Mouse (Mus musculus): ENCODE results near the gene Wdr70. TPM values are rescaled to one million over a fixed set of nuclear protein-coding genes. Genes with fewer than 3 reads are reported as not detected.

Wdr70 gene
- 37.0 and 38.2 TPM in 2 replicates for polyA plus RNA-seq (2014; fragmentation: Nextera tagmentation; extraction: Ambion mirVana)

GRCm38 (mm10) chr15:8098774-8099749, at the start of gene Wdr70:
Gene Wdr70 (minus strand): TSS chr15:8099209.
- Histone ChIP-seq H3K9me3 (ENCODE audit: control insufficient read depth, low read length) (no peaks in the 10 kb centered on the region), H3K36me3 (ENCODE audit: control insufficient read depth, insufficient read depth, low read length) (peaks cover 25% of the 10 kb centered on the region), H3K27ac (replicated peaks in 1 of 2; ENCODE audit: control insufficient read depth in 1 of 2, insufficient read depth in 1 of 2, low read depth in 2 of 2, low read length in 2 of 2) (no peak within 1 kb of the TSS), H3K9ac (ENCODE audit: low read length) (peak within 1 kb of the TSS; percentile 84), H3K4me2 (ENCODE audit: low read length) (peak within 1 kb of the TSS; percentile 74), H3K4me1 (ENCODE audit: control insufficient read depth in 2 of 2, insufficient read depth in 2 of 2, low read length in 2 of 2) (peaks cover 0 to 4% of the 10 kb centered on the region in 2 experiments; a peak in 2 of 4 replicates), H3K4me3 (ENCODE audit: control insufficient read depth in 1 of 2, insufficient read depth in 1 of 2, low read depth in 1 of 2, low read length in 2 of 2) (peak within 1 kb of the TSS; percentile 67 to 93), H3K27me3 (ENCODE audit: control insufficient read depth, insufficient read depth, low read length) (no peaks in the 10 kb centered on the region)
- WGBS, result 2% methylated on average over 56 of the region's 56 CpGs
- peak; percentile 87 for ATAC-seq (ENCODE audit: insufficient number of reproducible peaks, insufficient read depth, low FRiP score, low read depth)

- no peak for ATAC-seq (ENCODE audit: insufficient number of reproducible peaks, insufficient read depth, low FRiP score, low read depth)
- H3K4me1 ChIP-seq (ENCODE audit: control insufficient read depth in 2 of 2, insufficient read depth in 2 of 2, low read length in 2 of 2), result no peaks in the 10 kb centered on the region
- H3K9me3 ChIP-seq (ENCODE audit: control insufficient read depth, low read length), result no peaks in the 10 kb centered on the region
- H3K27ac ChIP-seq (replicated peaks in 1 of 2; ENCODE audit: control insufficient read depth in 1 of 2, insufficient read depth in 1 of 2, low read depth in 2 of 2, low read length in 2 of 2), result no peak overlapping the region
- WGBS, result 89% methylated on average over 5 of the region's 5 CpGs
- H3K4me3 ChIP-seq (ENCODE audit: control insufficient read depth in 1 of 2, insufficient read depth in 1 of 2, low read depth in 1 of 2, low read length in 2 of 2), result no peak overlapping the region
- H3K4me2 ChIP-seq (ENCODE audit: low read length), result no peak overlapping the region
- peaks cover 96% of the 10 kb centered on the region for H3K36me3 ChIP-seq (ENCODE audit: control insufficient read depth, insufficient read depth, low read length)
- no peaks in the 10 kb centered on the region for H3K27me3 ChIP-seq (ENCODE audit: control insufficient read depth, insufficient read depth, low read length)
- H3K9ac ChIP-seq (ENCODE audit: low read length), result no peak overlapping the region
Measured at GRCm38 (mm10) chr15:8135606-8136005, 36.6 kb upstream of the Wdr70 start.

- no peaks in the 10 kb centered on the region for H3K4me1 ChIP-seq (ENCODE audit: control insufficient read depth in 2 of 2, insufficient read depth in 2 of 2, low read length in 2 of 2)
- no peak for ATAC-seq (ENCODE audit: insufficient number of reproducible peaks, insufficient read depth, low FRiP score, low read depth)
Measured at GRCm38 (mm10) chr15:8131761-8132160, 32.8 kb upstream of the Wdr70 start.

GRCm38 (mm10) chr15:8131268-8131667, 32.3 kb upstream of the Wdr70 start:
- WGBS, result 96% methylated on average over 3 of the region's 3 CpGs
- H3K9me3 ChIP-seq (ENCODE audit: control insufficient read depth, low read length), result no peaks in the 10 kb centered on the region
- no peak overlapping the region for H3K4me3 ChIP-seq (ENCODE audit: control insufficient read depth in 1 of 2, insufficient read depth in 1 of 2, low read depth in 1 of 2, low read length in 2 of 2)
- H3K4me1 ChIP-seq (ENCODE audit: control insufficient read depth in 2 of 2, insufficient read depth in 2 of 2, low read length in 2 of 2), result no peaks in the 10 kb centered on the region
- H3K36me3 ChIP-seq (ENCODE audit: control insufficient read depth, insufficient read depth, low read length), result peaks cover 97% of the 10 kb centered on the region
- H3K27ac ChIP-seq (replicated peaks in 1 of 2; ENCODE audit: control insufficient read depth in 1 of 2, insufficient read depth in 1 of 2, low read depth in 2 of 2, low read length in 2 of 2), result no peak overlapping the region
- H3K27me3 ChIP-seq (ENCODE audit: control insufficient read depth, insufficient read depth, low read length), result no peaks in the 10 kb centered on the region
- H3K4me2 ChIP-seq (ENCODE audit: low read length), result no peak overlapping the region
- ATAC-seq (ENCODE audit: insufficient number of reproducible peaks, insufficient read depth, low FRiP score, low read depth), result no peak
- no peak overlapping the region for H3K9ac ChIP-seq (ENCODE audit: low read length)

More at GRCm38 (mm10) chr15:8131761-8132160, 32.8 kb upstream of the Wdr70 start:
- Histone ChIP-seq H3K27me3 (ENCODE audit: control insufficient read depth, insufficient read depth, low read length) (no peaks in the 10 kb centered on the region), H3K36me3 (ENCODE audit: control insufficient read depth, insufficient read depth, low read length) (peaks cover 97% of the 10 kb centered on the region), H3K4me3 (ENCODE audit: control insufficient read depth in 1 of 2, insufficient read depth in 1 of 2, low read depth in 1 of 2, low read length in 2 of 2) (no peak overlapping the region), H3K9me3 (ENCODE audit: control insufficient read depth, low read length) (no peaks in the 10 kb centered on the region), H3K27ac (replicated peaks in 1 of 2; ENCODE audit: control insufficient read depth in 1 of 2, insufficient read depth in 1 of 2, low read depth in 2 of 2, low read length in 2 of 2) (no peak overlapping the region), H3K9ac (ENCODE audit: low read length) (no peak overlapping the region), H3K4me2 (ENCODE audit: low read length) (no peak overlapping the region)

- Histone ChIP-seq H3K36me3 (ENCODE audit: control insufficient read depth, insufficient read depth, low read length) (peaks cover 87% of the 10 kb centered on the region), H3K27ac (replicated peaks in 1 of 2; ENCODE audit: control insufficient read depth in 1 of 2, insufficient read depth in 1 of 2, low read depth in 2 of 2, low read length in 2 of 2) (no peak overlapping the region), H3K27me3 (ENCODE audit: control insufficient read depth, insufficient read depth, low read length) (no peaks in the 10 kb centered on the region), H3K4me2 (ENCODE audit: low read length) (no peak overlapping the region), H3K4me3 (ENCODE audit: control insufficient read depth in 1 of 2, insufficient read depth in 1 of 2, low read depth in 1 of 2, low read length in 2 of 2) (no peak overlapping the region), H3K9ac (ENCODE audit: low read length) (no peak overlapping the region), H3K4me1 (ENCODE audit: control insufficient read depth in 2 of 2, insufficient read depth in 2 of 2, low read length in 2 of 2) (no peaks in the 10 kb centered on the region), H3K9me3 (ENCODE audit: control insufficient read depth, low read length) (no peaks in the 10 kb centered on the region)
- 64% methylated on average over 1 of the region's 1 CpGs for WGBS
- no peak for ATAC-seq (ENCODE audit: insufficient number of reproducible peaks, insufficient read depth, low FRiP score, low read depth)
Measured at GRCm38 (mm10) chr15:8129281-8129680, 30.3 kb upstream of the Wdr70 start.

GRCm38 (mm10) chr15:8109782-8110181, 10.8 kb upstream of the Wdr70 start:
- 4% methylated on average over 8 of the region's 8 CpGs for WGBS
- no peak for ATAC-seq (ENCODE audit: insufficient number of reproducible peaks, insufficient read depth, low FRiP score, low read depth)
- Histone ChIP-seq H3K36me3 (ENCODE audit: control insufficient read depth, insufficient read depth, low read length) (peaks cover 29% of the 10 kb centered on the region), H3K4me2 (ENCODE audit: low read length) (peak overlapping the region; percentile 86), H3K9me3 (ENCODE audit: control insufficient read depth, low read length) (no peaks in the 10 kb centered on the region), H3K9ac (ENCODE audit: low read length) (peak overlapping the region; percentile 89), H3K4me3 (ENCODE audit: control insufficient read depth in 1 of 2, insufficient read depth in 1 of 2, low read depth in 1 of 2, low read length in 2 of 2) (peak overlapping the region; percentile 83), H3K27me3 (ENCODE audit: control insufficient read depth, insufficient read depth, low read length) (no peaks in the 10 kb centered on the region), H3K27ac (replicated peaks in 1 of 2; ENCODE audit: control insufficient read depth in 1 of 2, insufficient read depth in 1 of 2, low read depth in 2 of 2, low read length in 2 of 2) (peak overlapping the region in 1 of 2 experiments; percentile 72; a peak in 1 of 4 replicates), H3K4me1 (ENCODE audit: control insufficient read depth in 2 of 2, insufficient read depth in 2 of 2, low read length in 2 of 2) (peaks cover 3 to 20% of the 10 kb centered on the region in 2 experiments; a peak in 3 of 4 replicates)

GRCm38 (mm10) chr15:8108966-8109743, 10.1 kb upstream of the Wdr70 start, which contains the start of gene Nup155:
Gene Nup155 (plus strand): TSS chr15:8109273.
- no peaks in the 10 kb centered on the region for H3K27me3 ChIP-seq (ENCODE audit: control insufficient read depth, insufficient read depth, low read length)
- peak; percentile 93 for ATAC-seq (ENCODE audit: insufficient number of reproducible peaks, insufficient read depth, low FRiP score, low read depth)
- peak within 1 kb of the TSS; percentile 57 to 72 for H3K27ac ChIP-seq (replicated peaks in 1 of 2; ENCODE audit: control insufficient read depth in 1 of 2, insufficient read depth in 1 of 2, low read depth in 2 of 2, low read length in 2 of 2)
- peak within 1 kb of the TSS; percentile 89 for H3K9ac ChIP-seq (ENCODE audit: low read length)
- peaks cover 3 to 20% of the 10 kb centered on the region in 2 experiments; a peak in 3 of 4 replicates for H3K4me1 ChIP-seq (ENCODE audit: control insufficient read depth in 2 of 2, insufficient read depth in 2 of 2, low read length in 2 of 2)
- WGBS, result under 1% methylated on average over 53 of the region's 54 CpGs
- peak within 1 kb of the TSS; percentile 86 for H3K4me2 ChIP-seq (ENCODE audit: low read length)
- H3K4me3 ChIP-seq (ENCODE audit: control insufficient read depth in 1 of 2, insufficient read depth in 1 of 2, low read depth in 1 of 2, low read length in 2 of 2), result peak within 1 kb of the TSS; percentile 83
- H3K9me3 ChIP-seq (ENCODE audit: control insufficient read depth, low read length), result no peaks in the 10 kb centered on the region
- H3K36me3 ChIP-seq (ENCODE audit: control insufficient read depth, insufficient read depth, low read length), result peaks cover 23% of the 10 kb centered on the region

All from heart, embryonic 14.5 days (tissue).